Mouse (Mus musculus) monocyte, adult 5-6 weeks (primary cell): Measurements from ENCODE around the gene Hfm1. TPM values are rescaled to one million over a fixed set of nuclear protein-coding genes. Genes with fewer than 3 reads are reported as not detected.

Source experiments
- ATAC-seq: fragments of 153-309, 156-312 bp; replicated peaks from 2 replicates; pipeline ENCODE4 v1.8.0; 2017; ENCODE audit warnings: mild to moderate bottlenecking; ENCODE audit not compliant: low TSS enrichment, insufficient number of reproducible peaks, severe bottlenecking, poor library complexity, low FRiP score
- total RNA-seq: library from RNA; stranded (forward); fragments of 200-1000, 200-491, 200-594 nt; gene quantifications from 3 replicates; pipeline ENCODE4 v1.2.3, GENCODE M21; 2017

Hfm1 gene
- total RNA-seq, 1 experiment from 2014 or later: 0.19 TPM

- ATAC-seq: no peak
These were observed 135.5 kb downstream of the Hfm1 start for GRCm38 (mm10) chr5:106790496-106791240.

Other genes with a start within 250 kb of the Hfm1 start
- gene Zfp644, start 229.0 kb downstream of the Hfm1 start, total RNA-seq: 63.1 to 121 TPM (median 75.7 TPM) in 3 replicates
- gene Cdc7, start 38.0 kb upstream of the Hfm1 start, total RNA-seq: 7.6 to 11.7 TPM (median 8.1 TPM) in 3 replicates